Mouse (Mus musculus) right cerebral cortex, postnatal 14 days (tissue): ENCODE results near the gene Gm27179.
"Not testable (repeated sequence)": the region's sequence is repeated elsewhere in the genome, so short reads cannot be mapped to it uniquely, and the experiment has no call there.

Experiments
- DNase-seq: peaks from one replicate; pipeline ENCODE4 v3.0.0; 2022

The Gm27179 gene

DNA sequence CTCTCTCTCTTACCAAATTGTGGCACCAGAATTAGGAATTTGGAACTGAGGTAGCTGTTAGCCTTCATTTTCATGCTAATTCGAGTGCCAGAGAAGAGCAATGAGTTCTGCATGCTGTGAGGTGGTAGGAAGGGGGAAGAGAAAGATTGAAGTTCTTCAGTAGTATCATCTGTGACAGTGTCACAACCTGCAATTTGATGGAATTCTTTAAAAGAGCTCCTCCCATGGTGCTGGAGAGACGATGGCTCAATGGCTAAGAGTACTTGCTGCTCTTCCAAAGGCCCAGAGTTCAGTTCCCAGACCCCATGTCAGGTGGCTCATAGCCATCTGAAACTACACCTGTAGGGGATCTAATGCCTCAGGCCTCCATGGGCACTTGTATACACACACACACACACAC lies at the start of gene Gm27179:
TSS of gene Gm27179 (minus strand) at position 101 of the 400 bp plus-strand sequence.
- DNase-seq, result not testable (repeated sequence)

DNA sequence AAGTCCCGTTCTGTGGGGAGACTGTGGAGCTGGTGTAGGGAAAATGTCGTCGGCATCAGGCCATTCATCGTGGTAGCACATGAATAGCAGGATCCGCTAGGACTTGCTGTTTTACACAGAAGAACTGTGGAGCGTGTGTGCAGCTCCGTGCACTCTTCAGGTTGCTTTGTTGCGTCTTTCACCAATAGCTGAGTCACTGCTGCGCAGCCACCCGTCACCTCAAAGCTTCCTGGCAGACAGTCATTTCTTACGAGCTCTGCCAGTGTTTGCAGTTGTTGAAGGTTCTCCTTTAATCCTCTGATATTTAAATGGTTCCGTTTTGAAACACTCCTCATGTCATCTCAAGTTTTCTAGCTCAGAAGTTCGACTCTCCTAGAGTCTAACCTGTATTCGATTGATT lies 45.2 kb upstream of the Gm27179 start:
- not testable (repeated sequence) for DNase-seq

DNA sequence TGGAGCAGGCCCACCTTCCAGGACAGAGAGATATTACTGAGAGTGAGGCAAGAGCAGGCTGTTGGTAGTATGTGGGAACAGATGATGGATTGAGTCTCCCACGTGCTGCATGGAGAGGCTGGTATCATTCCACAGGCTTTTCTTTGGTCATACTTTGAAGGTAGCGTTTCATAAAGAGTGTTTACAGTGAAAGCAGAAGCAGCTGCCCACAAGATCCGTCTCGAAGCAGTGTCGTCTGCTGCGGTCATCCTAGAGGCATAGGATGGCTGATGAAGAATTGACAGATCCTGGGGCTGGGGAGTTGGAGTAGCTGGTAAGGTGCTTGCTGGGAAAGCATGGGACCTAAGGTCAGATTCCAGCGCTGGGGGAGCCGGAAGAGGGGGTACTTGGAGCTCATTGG lies 44.5 kb upstream of the Gm27179 start:
- not testable (repeated sequence) for DNase-seq

DNA sequence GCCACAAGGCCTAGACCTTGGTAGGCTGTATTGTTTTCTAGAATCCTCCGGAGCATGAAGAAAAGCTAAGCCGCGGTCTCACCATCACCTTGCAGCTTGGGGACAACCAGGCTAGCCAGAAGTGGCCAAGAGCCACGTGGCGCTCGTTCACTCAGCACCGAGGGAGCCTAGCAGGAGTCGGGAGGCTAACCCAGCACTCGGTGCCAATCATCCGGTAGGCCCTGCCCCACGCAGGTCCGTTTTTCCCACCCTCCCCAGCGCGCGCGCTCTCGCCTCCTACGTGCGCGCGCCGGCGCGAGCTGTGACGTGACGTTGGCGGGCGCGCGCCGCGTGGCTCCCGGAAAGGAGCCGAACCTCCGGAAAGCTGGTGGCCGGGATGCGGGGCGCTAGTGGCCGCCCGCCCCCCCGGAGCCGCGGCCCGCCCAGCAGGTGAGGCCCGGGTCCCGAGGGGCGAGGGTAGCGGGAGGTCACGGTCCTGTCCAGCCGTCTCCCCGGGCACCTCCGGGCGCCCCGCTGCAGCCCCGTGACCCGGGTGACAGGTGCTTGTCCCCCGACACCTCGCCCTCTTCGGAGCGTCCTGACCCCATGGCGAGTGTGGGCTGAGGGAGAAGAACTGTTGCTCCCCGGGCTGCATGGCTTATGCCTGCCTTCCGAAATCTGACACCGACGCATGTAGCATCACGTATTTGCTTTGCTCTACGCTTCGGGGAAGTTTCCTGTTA lies 42.9 kb upstream of the Gm27179 start, which contains the start of gene Entpd4b:
TSS of gene Entpd4b (plus strand) at position 315 of the 722 bp plus-strand sequence.
- not testable (repeated sequence) for DNase-seq

DNA sequence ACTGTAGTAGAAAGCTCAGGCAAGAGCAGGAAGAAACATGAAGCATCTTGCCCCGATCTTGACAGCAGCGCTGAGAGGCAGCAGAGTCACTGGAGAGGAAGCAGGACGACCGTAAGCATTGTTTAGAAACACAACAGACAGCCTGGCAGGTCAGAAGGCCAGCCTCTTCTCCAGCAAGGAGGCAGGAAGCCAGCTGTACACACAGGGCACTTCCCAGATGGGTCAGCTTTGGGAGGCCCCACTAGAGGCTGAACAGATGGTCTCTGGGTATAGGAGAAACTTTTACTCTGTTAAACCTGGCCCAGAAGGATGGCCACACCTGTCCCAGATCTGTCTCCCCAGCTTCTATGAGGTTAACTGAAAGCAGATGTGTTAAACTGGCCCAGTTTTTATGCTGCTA lies 35.0 kb upstream of the Gm27179 start:
- not testable (repeated sequence) for DNase-seq

DNA sequence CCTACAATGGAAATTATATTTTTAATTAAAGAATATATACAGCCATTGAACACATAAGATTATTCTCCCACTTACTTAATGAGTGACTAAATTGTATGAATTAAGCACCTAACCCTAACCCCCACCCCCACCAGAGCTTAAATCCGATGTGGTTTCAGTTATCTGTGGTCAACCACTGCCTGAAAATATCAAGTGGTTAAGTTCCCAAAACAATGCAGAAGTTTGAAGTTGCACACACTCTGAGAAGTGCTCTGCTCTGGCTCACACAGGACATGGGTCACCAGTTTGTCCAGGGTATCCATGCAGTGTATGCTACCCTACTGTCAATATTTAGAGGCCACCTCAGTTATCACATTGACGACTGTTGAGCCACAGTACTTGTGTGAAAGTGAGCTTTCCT lies 32.7 kb upstream of the Gm27179 start:
- DNase-seq, result not testable (repeated sequence)

DNA sequence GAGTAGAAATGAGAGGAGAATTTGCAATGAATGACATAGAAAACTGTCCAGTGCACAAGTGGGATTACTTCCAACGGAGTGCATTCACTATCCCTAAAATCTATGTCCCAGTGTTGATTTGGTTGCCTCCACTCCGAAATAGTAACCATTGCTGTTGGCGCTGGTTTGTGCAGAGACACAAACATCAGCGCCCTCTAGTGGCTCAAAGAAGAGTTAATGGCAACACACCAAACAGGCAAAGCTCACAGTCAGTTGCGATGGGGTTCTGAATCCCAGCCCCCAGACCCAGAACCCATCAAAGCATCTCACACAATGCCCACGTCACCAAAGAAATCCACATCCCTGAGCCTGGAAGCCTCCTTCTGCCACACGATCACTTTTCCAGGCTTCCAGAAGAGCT lies 31.7 kb upstream of the Gm27179 start:
- DNase-seq, result not testable (repeated sequence)

DNA sequence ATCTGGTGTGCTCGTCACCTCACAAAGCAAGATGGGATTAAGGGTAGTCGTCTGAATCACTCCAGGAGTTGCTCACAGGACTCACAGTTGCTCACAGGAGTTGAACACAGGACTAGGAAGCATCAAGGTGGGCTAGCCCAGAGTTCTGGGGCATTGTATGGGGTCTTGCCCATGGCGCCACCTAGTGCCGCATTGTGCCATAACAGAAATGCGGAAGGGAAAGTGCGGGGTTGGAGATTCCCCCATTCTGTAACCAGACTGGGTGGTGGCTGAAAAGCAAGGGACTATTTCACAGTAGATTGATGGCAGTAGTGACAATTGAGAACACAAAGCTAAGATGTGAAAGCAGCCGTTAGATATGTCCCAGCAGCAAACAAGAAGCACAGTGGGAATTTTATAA lies 30.3 kb upstream of the Gm27179 start:
- DNase-seq, result not testable (repeated sequence)

DNA sequence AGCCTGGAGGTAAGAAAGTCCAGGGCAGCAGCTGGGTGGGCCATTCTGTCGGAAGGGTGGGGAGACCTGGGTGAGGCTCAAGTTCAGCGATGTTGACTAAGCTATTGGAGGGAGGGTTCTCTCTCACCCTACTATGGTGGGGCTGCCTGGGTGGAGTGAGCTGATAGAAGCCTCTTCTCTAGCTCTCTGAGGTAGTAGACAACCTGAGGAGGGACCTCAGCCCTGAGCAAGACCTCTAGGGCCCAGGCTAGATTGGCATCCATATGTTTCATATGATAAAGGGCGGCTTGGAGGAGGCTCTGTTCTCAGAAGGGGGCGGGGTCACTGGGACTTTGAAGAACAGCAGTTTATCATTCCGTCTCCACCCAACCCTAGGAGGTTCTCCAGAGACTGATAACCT lies 27.8 kb upstream of the Gm27179 start:
- not testable (repeated sequence) for DNase-seq

DNA sequence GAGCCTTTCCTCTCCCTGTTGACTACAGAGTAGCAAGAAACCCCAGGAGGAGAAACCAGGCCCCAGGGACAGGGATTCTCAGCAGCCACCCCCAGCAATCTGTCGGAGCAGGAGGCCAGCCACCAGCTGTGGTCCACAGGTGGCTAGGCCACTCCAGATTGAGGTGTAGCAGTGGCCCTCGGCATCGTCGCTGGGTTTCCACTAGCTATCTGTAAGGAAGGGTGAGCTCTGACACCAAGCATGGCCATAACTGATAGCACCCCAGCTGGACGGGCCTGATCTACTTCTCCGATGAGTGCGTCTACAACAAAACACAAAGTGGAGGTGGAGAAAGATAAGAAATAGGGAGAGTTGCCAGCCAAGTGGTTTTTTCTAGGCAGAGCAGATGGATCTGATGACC lies 24.2 kb upstream of the Gm27179 start:
- DNase-seq, result not testable (repeated sequence)

DNA sequence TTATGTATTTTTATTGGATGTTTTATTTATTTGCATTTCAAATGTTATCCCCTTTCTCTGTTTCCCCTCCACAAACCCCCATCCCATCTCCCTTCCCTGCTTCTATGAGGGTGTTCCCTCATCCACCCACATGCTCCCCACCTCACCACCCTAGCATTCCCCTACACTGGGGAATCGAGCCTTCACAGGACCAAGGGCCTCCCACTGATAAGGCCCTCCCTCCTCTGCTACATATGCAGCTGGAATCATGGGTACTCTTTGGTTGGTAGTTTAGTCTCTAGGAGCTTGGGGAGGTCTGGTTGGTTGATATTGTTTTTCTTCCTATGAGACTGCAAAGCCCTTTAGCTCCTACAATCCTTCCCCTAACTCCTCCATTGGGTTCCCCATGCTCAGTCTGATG lies 13.9 kb upstream of the Gm27179 start:
- DNase-seq, result not testable (repeated sequence)

DNA sequence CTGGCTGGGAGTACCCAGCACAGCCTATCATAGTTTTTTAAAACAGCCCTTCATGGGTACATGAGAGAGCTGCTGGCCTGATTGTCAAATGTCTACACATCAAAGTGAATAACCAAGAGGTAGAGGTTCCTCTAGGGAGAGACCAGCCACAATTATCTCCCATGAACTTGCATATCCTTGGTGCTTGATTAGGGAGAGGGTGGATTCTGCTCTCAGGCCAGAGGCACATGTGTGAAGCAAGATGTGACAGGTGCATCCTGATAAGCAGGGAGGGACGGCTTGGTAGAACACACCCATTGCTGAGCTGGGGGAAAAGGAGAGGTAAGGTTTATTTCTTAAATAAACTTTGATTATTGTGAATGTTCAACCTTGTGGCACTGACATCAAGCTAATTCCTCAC lies 10.7 kb upstream of the Gm27179 start:
- not testable (repeated sequence) for DNase-seq

DNA sequence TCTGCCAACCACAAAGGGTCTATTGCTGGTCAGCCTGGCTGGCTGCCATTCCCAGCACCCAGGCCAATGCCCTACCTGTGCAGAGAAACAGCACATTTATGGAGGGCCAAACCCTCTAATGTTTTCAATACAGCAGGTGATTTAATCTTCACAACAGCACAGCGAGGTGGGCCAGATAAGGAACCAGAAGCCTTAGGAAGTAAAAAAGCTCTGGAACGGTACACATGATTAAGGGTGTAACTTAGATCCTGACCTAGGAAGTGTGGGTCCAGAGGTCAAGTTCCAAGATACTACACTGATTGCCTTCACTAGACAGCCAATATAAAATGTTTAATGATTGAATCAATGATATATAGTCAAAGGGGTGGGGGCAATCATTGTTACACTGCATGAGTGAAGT lies 8.5 kb upstream of the Gm27179 start:
- not testable (repeated sequence) for DNase-seq

DNA sequence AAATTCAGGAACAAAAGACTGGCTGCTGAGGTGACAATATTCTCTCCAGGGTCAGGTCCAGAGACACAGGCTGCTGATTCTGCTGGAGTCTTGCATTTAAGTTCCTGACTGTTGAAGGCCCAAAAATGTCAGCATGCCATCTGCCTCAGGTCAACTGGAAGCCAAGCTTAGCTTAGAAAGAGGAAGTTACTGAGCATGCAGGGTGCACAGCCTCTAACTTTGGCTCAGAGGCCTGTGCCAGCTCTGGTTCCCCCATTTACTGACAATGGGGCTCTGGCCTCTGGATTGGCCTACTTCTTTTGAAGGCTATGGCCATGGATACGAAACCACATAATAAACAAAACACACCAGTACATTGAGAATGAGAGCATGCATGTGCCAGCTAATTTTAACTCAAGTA lies 5.3 kb downstream of the Gm27179 start:
- not testable (repeated sequence) for DNase-seq

DNA sequence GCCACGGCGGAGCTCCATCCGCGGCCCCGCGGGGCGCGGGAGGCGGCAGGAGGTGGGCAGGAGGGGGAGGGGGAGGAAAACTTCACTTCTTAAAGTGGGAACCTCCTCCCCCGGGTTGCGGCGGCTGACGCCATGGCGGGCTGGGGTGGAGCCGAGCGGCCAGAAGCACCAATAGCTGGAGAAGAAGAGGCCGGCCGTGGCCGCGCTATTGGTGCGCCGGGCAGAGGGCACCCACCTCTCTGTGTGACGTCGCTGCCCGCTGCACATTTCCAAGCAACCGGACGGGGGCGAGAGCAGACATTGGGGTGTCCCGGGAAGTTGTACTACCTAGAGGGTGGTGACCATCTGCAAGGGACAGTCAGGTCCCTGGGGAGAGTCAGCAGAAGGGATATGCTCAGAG lies 9.2 kb downstream of the Gm27179 start, which contains the start of gene Gm16867:
TSS of gene Gm16867 (minus strand) at position 189 of the 400 bp plus-strand sequence.
- not testable (repeated sequence) for DNase-seq

DNA sequence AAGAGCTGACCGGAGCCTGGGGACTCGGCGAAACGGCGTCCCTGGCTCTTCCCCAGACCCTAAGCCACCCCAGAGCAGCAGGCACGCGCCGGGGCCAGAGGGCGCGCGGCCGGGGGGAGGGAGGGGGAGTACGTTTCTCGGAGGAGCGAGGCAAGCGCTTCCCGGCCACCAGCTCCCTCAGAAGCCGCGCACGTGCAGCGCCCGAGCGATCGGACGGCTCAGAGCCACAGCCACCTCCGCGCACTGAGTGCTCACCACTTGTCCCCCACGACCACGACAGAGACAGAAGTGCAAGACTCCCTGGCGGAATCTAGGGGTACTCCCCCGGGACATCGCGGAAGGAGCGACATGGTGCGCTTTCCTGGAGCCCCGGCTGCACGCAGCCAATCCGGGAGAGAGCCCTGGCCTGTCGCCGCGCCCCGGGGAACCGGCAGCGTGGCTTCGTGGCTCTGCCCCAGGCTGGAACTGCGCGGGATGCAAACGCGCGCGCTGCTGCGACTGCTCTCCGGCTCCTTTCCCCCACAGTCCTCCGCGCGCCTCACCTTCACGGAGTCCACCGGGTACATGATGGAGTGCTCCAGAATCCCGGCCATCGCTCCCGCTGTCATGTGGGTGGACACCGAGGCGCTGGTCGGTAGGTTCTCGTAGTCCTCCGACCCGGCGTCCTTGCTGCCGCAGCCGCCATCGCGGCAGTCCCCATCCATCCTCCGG lies 9.8 kb downstream of the Gm27179 start:
- not testable (repeated sequence) for DNase-seq

DNA sequence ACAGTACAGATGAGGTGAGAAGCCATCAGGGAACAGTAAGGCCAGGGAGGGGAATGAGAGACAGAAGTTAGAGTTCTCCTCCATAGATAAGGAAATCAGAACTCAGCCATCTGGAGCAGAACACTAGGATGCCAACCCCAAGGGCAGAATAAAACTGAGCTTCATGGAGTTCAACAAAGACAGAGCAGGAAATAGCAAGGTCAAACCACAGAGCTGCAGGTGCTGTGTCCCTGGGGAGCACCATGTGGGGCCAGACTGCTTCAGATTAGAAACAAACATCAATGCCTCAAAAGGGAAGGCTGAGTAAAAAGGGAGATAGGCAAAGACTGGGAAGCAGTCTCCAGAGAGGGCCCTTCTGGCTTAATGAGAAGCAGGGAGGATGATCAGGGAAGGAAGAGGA lies 16.1 kb downstream of the Gm27179 start:
- not testable (repeated sequence) for DNase-seq

DNA sequence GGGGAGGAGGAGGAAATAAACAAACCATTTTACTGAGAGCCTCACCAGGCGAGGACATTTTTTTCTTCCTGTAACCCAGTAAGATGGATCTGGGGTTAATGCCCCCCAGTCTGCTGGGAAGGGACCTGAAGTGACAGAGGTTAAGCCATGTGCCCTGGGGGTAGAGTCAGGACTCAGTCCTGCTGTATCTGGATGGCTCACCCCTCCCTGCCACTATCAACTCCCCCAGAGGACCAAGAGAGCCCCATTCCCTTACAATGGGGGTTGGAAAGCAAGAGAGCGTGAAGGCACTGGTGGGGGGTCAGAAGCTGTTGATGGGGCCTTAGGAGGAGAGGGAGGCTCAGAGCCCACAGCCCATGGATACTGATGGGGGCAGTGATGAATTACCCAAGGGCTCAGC lies 17.4 kb downstream of the Gm27179 start:
- not testable (repeated sequence) for DNase-seq

DNA sequence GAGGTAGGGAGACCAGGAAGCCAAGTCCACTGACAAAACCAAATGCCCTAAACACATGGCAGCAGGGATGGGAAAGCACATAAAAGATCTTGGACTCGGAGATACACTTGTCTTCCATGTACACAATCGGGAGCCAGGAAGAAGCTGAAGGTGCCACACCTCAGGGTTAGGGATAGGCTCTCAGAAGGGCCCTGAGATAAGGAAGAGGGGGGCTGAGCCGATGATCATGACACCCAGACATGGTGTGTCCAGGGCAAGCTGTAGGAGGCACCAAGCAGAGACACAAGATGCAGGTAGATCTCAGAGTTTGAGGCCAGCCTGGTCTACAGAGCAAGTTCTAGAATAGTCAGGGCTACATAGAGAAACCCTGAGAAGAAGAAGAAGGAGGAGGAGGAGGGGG lies 17.8 kb downstream of the Gm27179 start:
- not testable (repeated sequence) for DNase-seq

DNA sequence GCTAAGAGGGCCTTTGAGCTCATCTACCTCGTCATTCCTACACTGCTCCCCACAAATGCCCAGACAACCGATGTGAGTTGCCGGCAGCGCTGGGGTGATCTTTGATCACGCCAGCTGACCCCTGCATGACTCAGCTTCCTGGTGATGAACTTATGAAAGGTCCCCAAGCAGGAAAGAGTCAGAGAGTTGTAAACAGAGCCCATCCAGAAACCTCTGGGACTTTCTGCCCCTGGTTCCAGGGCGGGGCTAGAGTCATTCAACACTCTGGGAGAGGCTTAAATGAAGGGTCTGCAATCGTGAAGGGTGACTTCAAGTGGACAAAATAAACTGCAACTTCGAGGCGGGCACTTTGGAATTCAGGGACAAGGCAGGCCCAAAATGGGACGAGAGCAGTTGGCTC lies 24.3 kb downstream of the Gm27179 start:
- not testable (repeated sequence) for DNase-seq

DNA sequence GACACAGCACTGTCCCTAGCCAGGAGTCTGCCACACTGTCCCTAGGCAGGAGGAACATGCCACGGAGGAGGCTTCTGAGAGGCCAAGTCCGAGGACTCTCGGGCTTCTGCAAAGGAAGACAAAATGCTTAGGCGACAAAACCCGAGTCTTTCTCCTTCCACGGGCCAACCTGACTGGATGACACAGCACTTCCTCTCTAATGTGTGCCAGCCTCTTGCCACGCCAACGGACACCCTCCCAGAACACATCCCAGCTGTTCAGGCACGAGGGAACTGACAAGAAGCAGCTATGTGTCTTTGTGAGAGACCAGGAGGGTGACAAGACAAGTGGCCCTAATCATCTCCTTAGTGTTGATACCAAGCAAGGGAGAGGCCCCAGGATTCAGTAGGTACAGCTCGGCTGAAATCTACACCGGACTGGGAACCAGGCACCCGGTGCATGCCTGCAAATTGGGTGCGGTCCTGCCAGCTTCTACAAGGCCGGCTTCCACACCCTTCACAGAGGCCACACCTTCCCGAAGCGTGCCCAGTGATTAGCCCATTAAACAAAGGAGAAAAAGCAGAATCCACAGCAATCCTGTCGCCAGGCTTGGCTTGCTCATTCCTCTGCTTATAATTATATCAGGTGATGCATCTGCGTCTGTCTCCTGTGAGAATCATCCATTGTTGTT lies 26.7 kb downstream of the Gm27179 start:
- DNase-seq, result not testable (repeated sequence)

DNA sequence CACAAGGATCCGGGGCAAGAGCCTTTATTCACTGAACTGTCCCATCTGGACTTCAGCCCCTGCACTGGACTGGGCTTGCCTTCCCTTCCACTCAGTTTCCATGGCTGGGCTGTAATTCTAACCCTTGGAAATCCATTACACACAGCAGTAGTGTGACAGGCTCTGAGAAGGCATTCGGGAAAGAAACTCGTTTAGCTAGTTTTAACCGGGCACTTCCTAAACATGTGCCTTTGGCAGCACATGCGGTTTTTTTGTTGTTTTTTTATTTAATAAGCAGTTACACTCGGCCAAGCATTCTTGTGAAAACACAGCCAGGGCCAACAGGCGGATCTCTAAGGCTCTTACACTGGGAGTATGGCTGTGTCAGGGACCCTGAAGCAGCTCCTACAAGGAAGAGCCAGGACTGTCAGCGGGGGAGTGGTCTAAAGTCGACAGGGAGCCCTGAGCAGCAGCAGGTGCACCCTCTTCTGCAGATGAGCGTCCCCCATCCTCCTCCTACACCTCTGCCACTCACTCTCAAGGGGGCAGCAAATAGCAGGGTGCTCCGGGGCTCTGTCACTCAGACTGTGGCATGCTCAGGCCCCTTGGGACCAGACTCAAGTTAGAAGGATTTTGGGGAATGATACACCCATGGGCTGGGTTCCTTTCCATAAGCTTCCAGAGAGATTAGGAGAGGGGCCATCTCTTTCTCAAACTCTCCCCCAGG lies 38.3 kb downstream of the Gm27179 start:
- DNase-seq, result not testable (repeated sequence)

DNA sequence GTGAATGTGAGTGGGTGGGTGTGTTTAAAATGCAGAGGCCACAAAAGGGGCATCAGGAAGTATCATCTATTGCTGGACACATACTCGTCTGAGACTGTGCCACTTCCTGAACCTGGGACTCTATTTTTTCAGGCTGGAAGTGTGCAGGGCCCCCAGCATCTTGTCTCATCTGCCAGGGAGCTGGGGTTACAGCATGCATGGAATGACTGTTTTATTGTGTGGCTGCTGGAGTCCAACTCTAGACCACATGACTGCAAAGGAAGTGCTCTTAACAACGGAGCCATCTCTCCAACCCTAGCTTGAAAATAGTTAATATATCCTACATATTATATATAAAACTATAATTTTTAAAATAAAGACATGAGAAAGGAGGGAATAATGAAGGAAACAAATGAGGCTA lies 39.0 kb downstream of the Gm27179 start:
- DNase-seq, result not testable (repeated sequence)
